Mouse (Mus musculus): ENCODE data around the gene Orm1.

Gene Orm1

DNA sequence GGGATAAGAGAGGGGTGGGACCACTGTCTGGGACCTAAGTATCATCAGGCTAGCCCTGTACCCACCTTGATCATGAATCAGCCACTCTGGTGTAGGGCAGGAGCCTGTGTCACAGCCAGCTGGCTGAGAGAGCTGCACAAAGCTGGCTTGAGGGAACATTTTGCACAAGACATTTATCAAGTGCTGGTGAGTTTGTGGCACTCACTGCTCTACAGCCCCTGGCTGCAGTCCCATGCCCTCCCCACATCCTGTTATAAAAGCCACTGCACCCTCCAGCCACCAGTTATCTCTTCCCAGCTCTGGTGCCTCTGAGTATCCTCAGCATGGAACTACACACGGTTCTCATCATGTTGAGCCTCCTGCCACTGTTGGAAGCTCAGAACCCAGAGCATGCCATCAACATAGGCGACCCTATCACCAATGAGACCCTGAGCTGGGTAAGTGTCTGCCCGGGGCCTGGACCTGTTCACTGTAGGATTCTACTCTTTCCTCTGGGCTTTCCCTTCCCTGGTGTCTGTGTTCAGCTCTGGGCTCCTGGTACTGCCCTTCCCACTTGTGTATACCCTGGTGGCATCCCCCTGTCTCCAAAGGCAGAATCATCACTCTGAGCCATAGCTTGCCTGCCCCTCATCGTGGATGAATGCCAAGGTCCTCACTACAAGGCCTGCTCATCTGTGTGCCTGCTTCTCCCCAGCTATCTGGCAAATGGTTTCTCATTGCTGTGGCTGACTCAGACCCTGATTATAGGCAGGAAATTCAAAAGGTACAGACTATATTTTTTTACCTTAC, 11.7 kb downstream of the Orm1 start, which contains the start of gene Orm3:
Orm3 (plus strand) TSS at position 286 of the 789 bp plus-strand sequence.
- DNase-seq (ENCODE audit: low spot score), result no peak

DNA sequence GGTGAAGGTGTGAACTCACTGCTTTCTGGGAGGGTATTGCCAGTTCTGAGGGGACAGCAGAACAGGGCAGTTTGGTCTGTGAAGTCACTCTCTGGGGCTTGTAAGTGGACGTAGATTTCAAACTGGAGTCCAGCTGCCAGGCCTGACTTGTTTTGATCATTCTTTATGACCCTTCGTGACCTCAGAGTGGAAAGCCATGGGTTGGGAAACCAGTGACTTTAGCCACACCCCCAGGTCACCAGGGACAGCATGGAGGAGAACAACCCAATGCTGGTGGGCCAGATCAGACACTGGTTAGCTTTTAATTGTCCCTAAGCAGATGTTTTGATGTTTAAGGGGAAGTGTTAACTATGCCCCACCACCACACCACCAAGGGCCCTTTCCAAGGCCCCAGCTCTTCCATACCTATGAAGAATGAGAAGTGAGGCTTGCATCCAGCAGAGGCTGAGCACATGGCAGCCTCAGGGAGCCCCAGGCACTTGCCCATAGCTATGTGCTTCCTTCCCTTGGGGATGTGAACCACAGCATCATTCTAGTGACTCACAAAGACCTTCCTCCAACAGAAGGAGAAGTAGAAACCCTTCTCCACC, 12.7 kb downstream of the Orm1 start:
- DNase-seq (ENCODE audit: low spot score), result no peak

GRCm38 (mm10) chr4:63359861-63360260, 15.5 kb downstream of the Orm1 start:
- DNase-seq (ENCODE audit: low spot score), result no peak

GRCm38 (mm10) chr4:63362150-63362549, 17.8 kb downstream of the Orm1 start, which contains the start of gene Orm2:
TSS of gene Orm2 (plus strand) at chr4:63362449.
- DNase-seq (ENCODE audit: low spot score), result no peak

- DNase-seq (ENCODE audit: low spot score), result peak; percentile 45
Measured at GRCm38 (mm10) chr4:63368577-63368976, 24.2 kb downstream of the Orm1 start.

- no peak for DNase-seq (ENCODE audit: low spot score)
Measured at GRCm38 (mm10) chr4:63370897-63371296, 26.5 kb downstream of the Orm1 start.

DNA sequence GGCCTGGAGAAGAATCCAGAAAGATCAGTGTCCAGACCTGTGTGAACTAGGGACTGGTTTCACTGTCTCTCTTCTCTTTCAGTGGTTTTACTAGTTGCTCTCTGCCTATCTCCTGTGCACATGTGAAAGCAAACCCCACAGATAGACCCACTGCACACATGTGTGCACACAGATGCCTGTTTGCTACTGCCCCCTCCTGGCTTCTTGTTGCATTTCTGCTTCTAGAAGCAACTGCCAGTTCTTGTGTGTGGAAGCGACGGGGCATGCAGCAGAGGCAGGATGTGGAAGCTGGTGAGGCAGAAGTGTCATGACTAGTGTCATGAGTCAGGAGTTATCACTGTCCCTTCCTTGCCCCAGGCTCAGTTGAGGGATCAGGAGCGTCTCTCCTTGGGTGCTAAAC, 27.5 kb downstream of the Orm1 start:
- DNase-seq (ENCODE audit: low spot score), result peak; percentile 19

DNA sequence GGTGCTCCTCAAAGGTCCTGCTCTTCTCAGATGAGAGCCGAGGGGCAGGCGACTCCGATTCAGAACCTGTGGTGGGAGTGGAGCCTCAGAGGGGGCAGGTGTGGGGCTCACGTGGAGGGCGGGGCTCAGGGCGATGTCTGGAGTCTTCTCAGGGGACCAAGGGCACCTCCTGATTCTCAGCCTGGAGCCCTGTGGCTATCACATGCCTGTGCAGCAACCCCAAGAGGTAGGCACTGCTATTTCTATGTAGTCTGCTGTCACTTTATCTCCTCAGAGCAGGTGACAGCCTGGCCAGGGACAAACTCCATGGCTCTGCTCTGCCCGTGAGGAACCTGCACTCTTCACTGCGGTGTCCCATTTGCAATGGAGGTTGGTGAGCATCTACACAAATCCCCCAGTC, 29.0 kb downstream of the Orm1 start:
- DNase-seq (ENCODE audit: low spot score), result no peak

DNA sequence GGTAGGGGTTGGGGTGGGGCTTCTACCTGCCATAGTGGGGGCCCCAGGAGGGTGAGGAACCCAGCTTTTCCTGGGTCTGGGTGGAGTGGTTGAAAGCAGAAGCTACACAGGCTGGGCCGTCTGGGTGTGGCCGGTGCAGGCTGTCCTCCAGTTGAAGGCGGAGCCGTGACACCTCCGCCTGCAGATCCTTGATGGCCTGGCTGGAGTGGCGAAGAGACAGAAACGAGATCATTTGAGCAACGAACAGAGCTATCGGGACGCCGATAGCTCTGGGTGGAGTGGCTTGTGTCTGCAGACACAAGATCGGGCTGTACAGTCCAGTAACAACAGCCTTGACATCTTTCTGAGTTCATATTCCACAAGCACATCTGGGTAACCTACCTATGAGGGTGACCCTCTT, 30.0 kb downstream of the Orm1 start:
- DNase-seq (ENCODE audit: low spot score), result no peak

- no peak for DNase-seq (ENCODE audit: low spot score)
Measured at GRCm38 (mm10) chr4:63375367-63375766, 31.0 kb downstream of the Orm1 start.

DNA sequence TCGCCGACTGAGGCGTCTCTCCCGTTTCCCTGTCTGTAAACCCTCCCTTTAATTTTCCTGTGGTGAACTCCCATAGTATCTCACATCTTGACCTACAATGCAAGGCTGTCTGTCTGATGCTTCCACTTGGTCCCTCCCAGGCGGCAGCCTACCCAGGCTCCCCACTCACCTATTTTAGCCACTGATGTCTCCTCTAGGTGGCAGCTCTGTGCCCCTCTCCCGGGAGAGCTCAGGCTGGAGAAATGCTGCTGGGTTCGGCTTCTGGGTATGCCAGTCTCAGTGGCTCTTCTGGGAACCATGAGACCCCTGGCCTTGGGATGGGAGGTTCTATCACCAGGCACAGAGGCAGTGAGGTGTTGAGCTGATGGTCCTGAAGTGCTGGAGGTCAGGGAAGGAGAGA, 33.1 kb downstream of the Orm1 start:
- no peak for DNase-seq (ENCODE audit: low spot score)

DNA sequence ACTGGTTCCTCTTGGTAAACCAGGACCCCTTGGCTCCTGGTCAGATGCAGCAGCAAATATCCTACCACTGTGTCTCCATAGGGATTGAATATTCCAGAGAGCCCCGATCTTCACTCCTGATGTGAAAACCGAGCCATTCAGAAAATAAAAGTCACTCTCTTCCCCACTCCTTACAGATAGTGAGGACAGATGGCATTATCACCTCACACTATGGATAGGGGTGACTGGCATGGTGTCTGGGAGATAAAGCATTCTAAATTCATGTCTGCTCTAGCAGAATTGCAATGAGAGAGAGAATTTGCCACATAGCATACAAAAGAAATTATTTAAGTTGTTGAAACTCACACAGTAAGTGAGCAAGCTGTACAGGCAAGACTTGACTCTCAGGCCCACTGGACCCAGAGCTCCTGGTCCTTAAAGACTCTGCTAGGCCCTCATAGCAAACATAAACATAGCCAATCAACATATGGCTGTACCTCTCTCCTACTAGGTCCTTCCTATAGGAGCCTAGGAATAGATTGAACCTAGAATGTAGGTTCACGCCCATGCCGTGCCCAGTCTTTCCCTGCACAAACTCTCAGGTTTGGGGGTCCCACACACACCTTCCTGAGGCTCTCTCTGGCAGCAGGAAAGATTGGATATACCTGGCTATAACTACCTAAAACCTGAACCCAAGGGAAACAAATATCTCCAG, 38.5 kb downstream of the Orm1 start:
- no peak for DNase-seq (ENCODE audit: low spot score)

GRCm38 (mm10) chr4:63383474-63383873, 39.1 kb downstream of the Orm1 start:
- no peak for DNase-seq (ENCODE audit: low spot score)

DNA sequence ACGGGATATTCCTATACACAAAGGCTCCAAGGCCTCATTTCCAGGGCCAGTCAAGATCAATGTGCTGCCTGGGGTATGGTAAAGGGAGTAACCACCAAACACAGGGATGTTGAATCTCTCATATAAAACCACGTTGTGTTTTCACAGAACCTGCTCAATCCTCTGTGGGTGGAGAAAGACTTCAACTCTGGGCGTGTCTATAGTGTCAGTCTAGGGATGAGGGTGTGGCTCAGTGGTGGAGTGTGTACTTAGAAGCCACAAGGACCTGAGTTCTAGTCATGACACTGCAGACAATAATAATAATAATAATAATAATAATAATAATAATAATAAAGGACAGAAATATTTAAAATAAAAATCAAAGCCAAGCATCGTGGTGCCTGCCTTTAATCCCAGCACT, 39.9 kb downstream of the Orm1 start:
- no peak for DNase-seq (ENCODE audit: low spot score)

DNA sequence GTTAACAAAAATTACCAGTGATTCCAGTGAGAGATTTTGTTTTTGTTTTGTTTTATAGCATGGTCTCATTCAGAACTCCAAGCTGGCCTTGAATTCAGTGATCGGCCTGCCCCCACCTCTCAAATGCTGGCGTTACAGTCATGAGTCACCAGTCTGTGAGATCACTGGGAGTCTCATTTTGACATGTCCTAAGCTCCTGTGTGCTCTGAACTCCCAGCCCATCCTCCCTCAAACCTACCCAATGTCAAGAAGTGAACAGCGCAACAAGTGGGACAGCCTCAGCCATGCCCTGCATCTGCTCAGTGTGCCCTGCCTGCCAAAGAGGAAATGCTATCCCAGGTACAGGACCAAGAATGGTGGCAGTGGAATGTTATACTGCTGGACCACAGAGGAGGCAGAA, 40.9 kb downstream of the Orm1 start:
- no peak for DNase-seq (ENCODE audit: low spot score)

- DNase-seq (ENCODE audit: low spot score), result no peak
Measured at GRCm38 (mm10) chr4:63385784-63386183, 41.4 kb downstream of the Orm1 start.

DNA sequence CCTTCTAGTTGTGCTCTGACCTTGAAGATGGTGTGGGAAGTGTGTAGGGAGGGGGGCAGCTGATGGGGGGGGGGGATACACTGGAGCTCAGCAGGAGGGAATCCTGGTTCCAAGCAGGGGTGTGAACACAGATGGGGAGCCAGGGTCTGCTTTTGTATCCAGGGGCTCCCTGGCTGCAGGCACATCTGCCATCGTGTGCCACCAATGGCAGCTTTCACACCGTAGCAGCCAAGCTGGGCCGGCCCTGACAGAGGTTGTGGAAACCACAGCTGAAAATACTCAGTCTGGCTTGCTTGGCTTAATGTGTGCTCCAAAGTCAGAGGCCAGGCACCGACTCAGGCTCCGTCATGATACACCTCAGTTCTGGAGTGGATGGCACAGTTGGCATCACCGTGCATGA, 43.7 kb downstream of the Orm1 start:
- DNase-seq (ENCODE audit: low spot score), result no peak

GRCm38 (mm10) chr4:63389121-63389886, 44.9 kb downstream of the Orm1 start:
- no peak for DNase-seq (ENCODE audit: low spot score)

DNA sequence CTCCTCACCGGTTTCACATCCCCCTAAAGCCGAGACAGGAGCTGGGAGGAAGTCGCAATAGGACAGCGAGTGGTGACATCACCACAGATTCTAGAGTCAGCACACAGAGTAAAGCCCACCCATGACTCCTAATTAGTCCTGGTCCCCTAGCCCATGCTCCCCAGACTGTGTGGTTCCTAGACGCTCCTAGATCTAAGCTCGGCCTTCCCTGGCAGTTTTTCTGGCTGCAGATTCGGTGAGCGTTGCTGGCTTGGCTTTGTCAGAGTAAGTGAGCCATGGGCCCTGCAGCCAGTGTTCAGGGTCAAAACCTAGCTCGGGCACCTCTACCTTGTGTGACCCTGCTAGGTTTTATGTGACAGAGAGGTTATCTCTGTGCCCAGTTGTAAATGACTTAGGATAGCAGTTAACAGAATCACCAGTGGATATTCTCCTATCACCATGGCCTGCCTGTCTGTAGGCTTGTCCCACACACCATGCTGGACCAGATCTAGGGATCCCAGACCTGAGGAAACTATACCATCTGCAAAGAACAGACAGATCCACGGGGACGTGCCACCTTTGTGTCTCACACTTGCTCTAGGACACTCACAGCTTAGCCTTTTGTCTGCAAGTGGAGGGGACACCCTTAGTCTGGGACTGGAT, 45.6 kb downstream of the Orm1 start:
- no peak for DNase-seq (ENCODE audit: low spot score)

- no peak for DNase-seq (ENCODE audit: low spot score)
Measured at GRCm38 (mm10) chr4:63391322-63391721, 47.0 kb downstream of the Orm1 start.

Data from yolk sac, embryonic 10.5 days (tissue).